Mouse (Mus musculus): ENCODE measurements at regions not wholly inside any gene's neighbourhood (a gene's known extent, or its start where the extent isn't known, plus 50 kb on each side); places are given as distances from the start of the nearest gene placed in this dataset.

- H3K4me2 ChIP-seq = no peak overlapping the region
- H3K27ac ChIP-seq = no peak overlapping the region
- no peak overlapping the region for H3K4me3 ChIP-seq (replicated peaks)
- 72% methylated on average over 7 of the region's 7 CpGs for WGBS
- peaks cover 10% of the 10 kb centered on the region; the same call in 1 of the 2 replicates for H3K4me1 ChIP-seq
- H3K36me3 ChIP-seq (replicated peaks) = no peaks in the 10 kb centered on the region
- H3K27me3 ChIP-seq = peaks cover 21% of the 10 kb centered on the region
- no peaks in the 10 kb centered on the region for H3K9me3 ChIP-seq
- H3K9ac ChIP-seq = no peak overlapping the region
- no peak for ATAC-seq (ENCODE audit: low FRiP score)
Observed at GRCm38 (mm10) chr14:58499071-58499470, 428.7 kb downstream of the Fgf9 start.

GRCm38 (mm10) chr14:58496902-58497301, 426.6 kb downstream of the Fgf9 start:
- Histone ChIP-seq H3K9me3 (no peaks in the 10 kb centered on the region), H3K27me3 (peaks cover 13% of the 10 kb centered on the region; the same call in 1 of the 2 replicates), H3K27ac (no peak overlapping the region), H3K4me3 (replicated peaks) (no peak overlapping the region), H3K4me1 (peaks cover 10% of the 10 kb centered on the region; the same call in 1 of the 2 replicates), H3K36me3 (replicated peaks) (no peaks in the 10 kb centered on the region), H3K9ac (no peak overlapping the region), H3K4me2 (no peak overlapping the region)
- 91% methylated on average over 3 of the region's 3 CpGs for WGBS
- ATAC-seq (ENCODE audit: low FRiP score) = no peak

DNA sequence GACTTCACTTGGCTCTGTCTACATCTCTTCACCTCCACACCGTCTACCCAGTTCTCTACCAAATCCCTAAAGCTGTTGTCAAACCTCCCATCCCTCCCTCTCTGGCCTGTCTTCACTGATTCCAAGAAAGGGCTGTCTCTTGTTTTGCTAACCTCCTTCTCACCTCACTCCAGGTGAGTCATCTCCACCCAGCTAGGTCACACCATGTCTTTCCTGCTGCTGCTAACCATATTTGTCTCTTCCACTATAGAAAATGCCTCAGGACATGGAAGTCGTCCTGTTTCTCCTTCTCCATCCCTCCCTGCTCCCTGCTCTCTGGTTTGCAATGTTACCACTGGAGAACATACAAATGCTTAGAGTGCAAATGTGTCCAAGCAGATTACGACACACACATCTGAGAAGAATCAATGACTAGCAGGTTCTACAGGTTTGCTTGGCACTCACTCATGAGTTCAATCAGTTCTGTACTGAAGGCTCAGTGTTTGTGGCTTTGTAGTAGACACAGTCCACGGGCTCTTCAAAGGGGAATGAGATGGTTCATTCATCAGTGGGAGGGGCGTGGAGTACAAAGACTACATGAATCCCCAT, 424.1 kb downstream of the Fgf9 start:
- H3K36me3 ChIP-seq (replicated peaks) = no peaks in the 10 kb centered on the region
- H3K9me3 ChIP-seq = no peaks in the 10 kb centered on the region
- 0 out of 2 replicates have a peak, but pooled peaks cover under 1% of the 10 kb centered on the region for H3K4me1 ChIP-seq
- no peak overlapping the region for H3K4me2 ChIP-seq
- no peak overlapping the region for H3K4me3 ChIP-seq (replicated peaks)
- ATAC-seq (ENCODE audit: low FRiP score) = no peak
- no peak overlapping the region for H3K27ac ChIP-seq
- H3K9ac ChIP-seq = no peak overlapping the region
- H3K27me3 ChIP-seq = peaks cover 13% of the 10 kb centered on the region; the same call in 1 of the 2 replicates
- 77% methylated on average over 5 of the region's 5 CpGs for WGBS

DNA sequence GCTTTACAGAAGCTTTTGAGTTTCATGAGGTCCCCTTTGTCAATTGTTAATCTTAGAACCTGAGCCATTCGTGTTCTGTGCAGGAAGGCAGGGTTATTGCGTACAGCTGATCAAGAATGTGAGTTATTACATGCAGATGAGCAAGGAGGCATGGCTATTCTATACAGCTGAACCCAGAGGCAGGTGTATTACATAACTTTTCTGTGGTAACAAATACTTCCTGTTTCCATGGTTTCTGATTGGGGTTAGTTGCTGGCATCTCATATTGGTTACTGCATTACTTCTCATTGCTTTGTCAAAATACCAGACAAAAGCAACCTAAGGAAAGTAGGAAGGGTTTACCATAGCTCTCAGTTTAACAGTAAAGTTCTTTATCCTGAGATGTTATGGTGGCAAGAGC, 421.8 kb downstream of the Fgf9 start:
- ATAC-seq (ENCODE audit: low FRiP score) = no peak
- WGBS = 89% methylated on average over 2 of the region's 2 CpGs
- H3K27ac ChIP-seq = no peak overlapping the region
- no peaks in the 10 kb centered on the region for H3K36me3 ChIP-seq (replicated peaks)
- H3K27me3 ChIP-seq = 0 out of 2 replicates have a peak, but pooled peaks cover 4% of the 10 kb centered on the region
- H3K9me3 ChIP-seq = no peaks in the 10 kb centered on the region
- H3K4me3 ChIP-seq (replicated peaks) = no peak overlapping the region
- no peaks in the 10 kb centered on the region for H3K4me1 ChIP-seq
- no peak overlapping the region for H3K4me2 ChIP-seq
- no peak overlapping the region for H3K9ac ChIP-seq

DNA sequence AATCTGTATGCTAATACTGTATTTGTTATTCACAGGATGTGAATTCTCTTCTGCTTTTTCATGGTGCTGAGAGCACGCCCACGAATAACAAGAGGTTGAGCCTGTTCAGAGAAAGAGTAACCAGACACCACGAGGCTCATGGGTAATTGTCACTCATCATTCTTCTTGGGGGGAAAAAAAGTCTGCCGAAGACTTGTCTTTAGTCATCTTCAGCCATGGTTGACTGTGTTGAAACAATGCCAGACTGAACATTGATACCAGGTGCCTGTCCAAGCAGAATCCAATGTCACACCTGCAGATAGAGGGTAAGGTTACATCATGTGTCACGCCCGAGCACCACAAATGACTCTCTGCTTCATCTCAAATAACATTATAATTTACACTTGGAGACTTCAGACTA, 418.5 kb downstream of the Fgf9 start:
- H3K27me3 ChIP-seq = no peaks in the 10 kb centered on the region
- H3K27ac ChIP-seq = no peak overlapping the region
- no peak overlapping the region for H3K4me3 ChIP-seq (replicated peaks)
- ATAC-seq (ENCODE audit: low FRiP score) = no peak
- no peaks in the 10 kb centered on the region for H3K9me3 ChIP-seq
- H3K9ac ChIP-seq = no peak overlapping the region
- no peak overlapping the region for H3K4me2 ChIP-seq
- H3K4me1 ChIP-seq = no peaks in the 10 kb centered on the region
- 85% methylated on average over 6 of the region's 6 CpGs for WGBS
- no peaks in the 10 kb centered on the region for H3K36me3 ChIP-seq (replicated peaks)

DNA sequence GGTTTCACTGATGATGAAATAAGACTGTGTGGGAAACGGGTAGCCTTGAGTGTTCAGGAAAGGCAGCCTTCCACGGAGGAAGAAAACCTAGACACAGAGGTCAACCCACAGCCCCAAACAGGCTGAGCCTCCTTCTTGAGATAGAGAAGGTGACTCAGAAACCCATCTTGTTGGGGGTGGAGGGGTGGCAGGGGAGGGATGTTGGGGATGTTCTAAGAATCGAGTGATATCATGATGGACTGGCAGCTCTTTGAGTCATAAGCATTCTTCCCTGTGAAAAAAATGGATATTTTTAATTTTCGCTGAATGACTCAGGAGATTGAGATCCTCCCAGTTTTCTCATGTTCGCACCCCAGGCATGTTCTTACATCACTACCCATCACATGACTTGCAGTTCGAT, 417.5 kb downstream of the Fgf9 start:
- 95% methylated on average over 6 of the region's 6 CpGs for WGBS
- Histone ChIP-seq H3K27ac (no peak overlapping the region), H3K27me3 (no peaks in the 10 kb centered on the region), H3K4me2 (no peak overlapping the region), H3K36me3 (replicated peaks) (no peaks in the 10 kb centered on the region), H3K4me3 (replicated peaks) (no peak overlapping the region), H3K4me1 (no peaks in the 10 kb centered on the region), H3K9me3 (no peaks in the 10 kb centered on the region), H3K9ac (no peak overlapping the region)
- ATAC-seq (ENCODE audit: low FRiP score) = no peak

DNA sequence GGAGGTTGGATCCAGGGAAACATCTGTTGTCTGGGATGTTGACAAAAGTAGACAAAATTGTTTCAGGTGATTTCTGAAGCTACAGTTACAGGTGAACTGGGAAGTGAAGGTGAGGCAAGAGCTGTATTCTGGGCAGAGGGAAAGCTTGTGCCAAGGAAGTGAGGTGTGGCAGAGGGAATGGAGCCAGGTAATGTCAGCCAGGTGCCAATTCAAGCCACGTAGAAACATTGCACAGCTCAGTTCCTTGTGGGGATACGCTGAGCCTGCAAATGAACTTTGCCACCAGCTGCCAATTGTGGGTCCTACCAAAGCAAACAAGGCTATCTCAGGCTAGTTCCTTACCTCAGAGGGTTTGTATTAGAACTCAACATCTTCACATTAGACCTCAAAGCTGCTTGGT, 410.1 kb downstream of the Fgf9 start:
- Histone ChIP-seq H3K4me2 (no peak overlapping the region), H3K9me3 (no peaks in the 10 kb centered on the region), H3K9ac (no peak overlapping the region), H3K27me3 (no peaks in the 10 kb centered on the region), H3K36me3 (replicated peaks) (no peaks in the 10 kb centered on the region), H3K4me1 (no peaks in the 10 kb centered on the region), H3K27ac (no peak overlapping the region), H3K4me3 (replicated peaks) (no peak overlapping the region)
- WGBS = 86% methylated on average over 2 of the region's 2 CpGs
- ATAC-seq (ENCODE audit: low FRiP score) = no peak

DNA sequence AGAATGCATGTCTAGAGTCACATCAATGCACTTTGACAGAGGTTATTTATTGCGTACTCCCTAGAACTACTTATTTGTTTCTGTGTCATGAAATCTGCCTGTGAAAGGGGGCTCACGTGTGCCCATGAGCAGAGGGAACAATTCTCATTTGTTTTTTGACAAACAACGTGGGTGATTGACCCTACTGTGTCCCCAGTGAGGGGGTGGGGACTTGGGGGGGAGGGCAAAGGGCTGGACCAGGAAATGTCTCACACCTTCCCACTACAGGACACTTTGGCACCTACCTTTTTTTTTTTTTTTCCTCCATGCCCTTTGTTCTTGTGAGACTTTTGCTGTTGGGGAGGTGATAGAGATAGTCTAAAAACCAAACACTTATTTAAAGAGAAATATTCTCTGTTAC, 400.3 kb downstream of the Fgf9 start:
- 44% methylated on average over 3 of the region's 3 CpGs for WGBS
- Histone ChIP-seq H3K4me1 (no peaks in the 10 kb centered on the region), H3K27me3 (no peaks in the 10 kb centered on the region), H3K9me3 (no peaks in the 10 kb centered on the region), H3K27ac (no peak overlapping the region), H3K4me3 (replicated peaks) (no peak overlapping the region), H3K9ac (no peak overlapping the region), H3K36me3 (replicated peaks) (no peaks in the 10 kb centered on the region), H3K4me2 (no peak overlapping the region)
- ATAC-seq (ENCODE audit: low FRiP score) = no peak

- WGBS = 80% methylated on average over 7 of the region's 7 CpGs
- no peak for ATAC-seq (ENCODE audit: low FRiP score)
- Histone ChIP-seq H3K4me3 (replicated peaks) (no peak overlapping the region), H3K9me3 (no peaks in the 10 kb centered on the region), H3K9ac (no peak overlapping the region), H3K4me1 (no peaks in the 10 kb centered on the region), H3K4me2 (no peak overlapping the region), H3K36me3 (replicated peaks) (no peaks in the 10 kb centered on the region), H3K27ac (no peak overlapping the region), H3K27me3 (no peaks in the 10 kb centered on the region)
Observed at GRCm38 (mm10) chr14:58468451-58468850, 398.1 kb downstream of the Fgf9 start.

GRCm38 (mm10) chr14:58467856-58468255, 397.5 kb downstream of the Fgf9 start:
- ATAC-seq (ENCODE audit: low FRiP score) = no peak
- WGBS = 77% methylated on average over 5 of the region's 5 CpGs
- Histone ChIP-seq H3K4me2 (no peak overlapping the region), H3K27me3 (no peaks in the 10 kb centered on the region), H3K9ac (no peak overlapping the region), H3K9me3 (no peaks in the 10 kb centered on the region), H3K4me3 (replicated peaks) (no peak overlapping the region), H3K27ac (no peak overlapping the region), H3K36me3 (replicated peaks) (no peaks in the 10 kb centered on the region), H3K4me1 (no peaks in the 10 kb centered on the region)

DNA sequence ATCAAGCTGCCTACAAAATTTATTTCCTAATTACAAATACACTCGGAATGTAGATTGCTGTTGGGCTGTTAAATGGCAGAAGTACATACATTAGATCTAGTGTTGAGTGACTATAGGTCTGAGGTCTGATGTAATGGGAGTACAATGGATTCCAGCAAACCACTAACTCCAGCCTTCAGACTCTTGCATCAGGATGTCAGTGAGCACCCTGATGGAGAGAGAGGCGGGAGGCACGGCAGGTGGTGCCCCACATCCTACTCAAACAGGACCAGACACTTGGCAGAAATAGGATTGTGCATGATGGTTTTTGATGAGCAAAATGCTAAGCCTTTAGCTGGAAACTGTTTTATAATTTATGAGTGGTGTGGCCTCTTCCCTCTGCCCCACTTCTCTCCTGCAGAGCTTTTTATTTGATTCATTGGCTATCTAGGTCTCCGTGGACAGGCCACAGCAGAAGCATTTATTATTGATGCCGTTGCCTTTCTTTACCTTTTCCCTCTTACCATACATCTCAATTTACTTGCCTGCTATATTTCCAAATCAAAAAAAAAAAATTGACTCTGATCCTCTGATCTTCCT, 376.5 kb downstream of the Fgf9 start:
- ATAC-seq (ENCODE audit: low FRiP score) = no peak
- Histone ChIP-seq H3K9me3 (no peaks in the 10 kb centered on the region), H3K9ac (no peak overlapping the region), H3K4me1 (no peaks in the 10 kb centered on the region), H3K4me3 (replicated peaks) (no peak overlapping the region), H3K4me2 (no peak overlapping the region), H3K36me3 (replicated peaks) (no peaks in the 10 kb centered on the region), H3K27me3 (no peaks in the 10 kb centered on the region), H3K27ac (no peak overlapping the region)
- WGBS = 97% methylated on average over 5 of the region's 5 CpGs

DNA sequence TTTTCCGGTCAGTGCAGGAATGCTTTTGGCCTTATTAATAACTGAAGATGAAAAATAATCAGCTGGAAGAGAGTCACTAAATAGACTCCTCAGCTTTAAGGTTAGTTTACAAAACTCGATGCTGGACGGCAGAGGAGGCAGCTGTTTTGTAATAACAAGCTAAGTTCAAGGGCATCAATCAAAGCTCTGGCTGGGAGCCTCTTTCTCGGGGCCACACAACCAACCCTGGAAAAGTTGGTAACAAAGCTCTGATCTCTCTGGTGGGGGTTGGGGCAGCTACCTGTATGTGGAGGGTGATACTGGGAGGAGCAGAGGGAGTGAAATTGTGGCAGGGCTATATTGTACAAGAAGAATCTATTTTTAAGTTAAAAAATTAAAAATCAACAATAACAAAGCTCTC, 374.1 kb downstream of the Fgf9 start:
- no peak overlapping the region for H3K9ac ChIP-seq
- H3K27me3 ChIP-seq = no peaks in the 10 kb centered on the region
- no peak overlapping the region for H3K27ac ChIP-seq
- H3K36me3 ChIP-seq (replicated peaks) = no peaks in the 10 kb centered on the region
- no peaks in the 10 kb centered on the region for H3K9me3 ChIP-seq
- H3K4me1 ChIP-seq = no peaks in the 10 kb centered on the region
- H3K4me2 ChIP-seq = no peak overlapping the region
- 75% methylated on average over 4 of the region's 4 CpGs for WGBS
- no peak for ATAC-seq (ENCODE audit: low FRiP score)
- H3K4me3 ChIP-seq (replicated peaks) = no peak overlapping the region

GRCm38 (mm10) chr14:58442501-58442900, 372.2 kb downstream of the Fgf9 start:
- no peak overlapping the region for H3K27ac ChIP-seq

More at GRCm38 (mm10) chr14:58442501-58442900, 372.2 kb downstream of the Fgf9 start:
- Histone ChIP-seq H3K4me2 (no peak overlapping the region), H3K4me1 (no peaks in the 10 kb centered on the region), H3K9ac (no peak overlapping the region), H3K9me3 (no peaks in the 10 kb centered on the region), H3K27me3 (no peaks in the 10 kb centered on the region), H3K36me3 (replicated peaks) (no peaks in the 10 kb centered on the region), H3K4me3 (replicated peaks) (no peak overlapping the region)
- ATAC-seq (ENCODE audit: low FRiP score) = no peak
- 92% methylated on average over 3 of the region's 3 CpGs for WGBS
